Mouse (Mus musculus) stomach, postnatal 0 days (tissue): ENCODE data around the gene Kif5c. TPM values are rescaled to one million over a fixed set of nuclear protein-coding genes. Genes with fewer than 3 reads are reported as not detected.

Experiments used
- ATAC-seq: fragments of 200-750 bp; cut with Nextera tagmentation; 2 replicates; pipeline ENCODE4 v1.8.0; 2017; ENCODE audit not compliant: low FRiP score, low TSS enrichment
- DNase-seq: peaks from one replicate; pipeline ENCODE4 v3.0.0-alpha.2; 2016; ENCODE audit warnings: low spot score
- H3K27ac ChIP-seq: fragments of 300-500 bp; sonication (generic); replicated peaks from 2 replicates; pipeline ENCODE4 v1.5.1; 2014; ENCODE audit warnings: mild to moderate bottlenecking, control low read depth
- H3K27me3 ChIP-seq: fragments of 300-500 bp; sonication (generic); 2 replicates; pipeline ENCODE4 v1.6.1; 2014; ENCODE audit warnings: low read length; ENCODE audit not compliant: control insufficient read depth, insufficient read depth
- H3K36me3 ChIP-seq: fragments of 300-500 bp; sonication (generic); 2 replicates; pipeline ENCODE4 v1.6.1; 2014; ENCODE audit warnings: low read length, mixed read lengths; ENCODE audit not compliant: control insufficient read depth, insufficient read depth
- H3K4me1 ChIP-seq: fragments of 300-500 bp; sonication (generic); replicated peaks from 2 replicates; pipeline ENCODE4 v1.6.1; 2014; ENCODE audit warnings: antibody characterized with exemption; ENCODE audit not compliant: control insufficient read depth, insufficient read depth
- H3K4me2 ChIP-seq: fragments of 300-500 bp; sonication (generic); replicated peaks from 2 replicates; pipeline ENCODE4 v1.6.1; 2014; ENCODE audit warnings: low read depth, mild to moderate bottlenecking, control low read depth, moderate library complexity
- H3K4me3 ChIP-seq: fragments of 300-500 bp; sonication (generic); 2 replicates; pipeline ENCODE4 v1.5.1; 2014; ENCODE audit warnings: low read depth, low read length, control low read depth
- H3K9ac ChIP-seq: fragments of 300-500 bp; sonication (generic); 2 replicates; pipeline ENCODE4 v1.6.1; 2014; ENCODE audit warnings: mild to moderate bottlenecking, low read length, control low read depth, mixed read lengths
- H3K9me3 ChIP-seq: fragments of 300-500 bp; sonication (generic); 2 replicates; pipeline ENCODE4 v1.6.1; 2016; ENCODE audit warnings: low read length; ENCODE audit not compliant: control insufficient read depth
- CTCF ChIP-seq: IDR thresholded peaks from 2 replicates; pipeline ENCODE4 v1.5.1; 2016; ENCODE audit warnings: antibody characterized with exemption, low read depth, mild to moderate bottlenecking, moderate library complexity
- EP300 ChIP-seq: optimal IDR thresholded peaks from 2 replicates; pipeline ENCODE3; 2016; ENCODE audit warnings: antibody characterized with exemption
- WGBS: fragments of 180-500 bp; shearing (Covaris S2); extraction: QIAGEN DNeasy Blood & Tissue Kit; methylation state at CpG from one replicate; pipeline ENCODE4 v1.1.7; 2014; 5-methylcytosine and 5-hydroxymethylcytosine counted together
- polyA plus RNA-seq: library from polyadenylated mRNA; unstranded; fragments of >200 nt; fragmentation: Nextera tagmentation; extraction: Ambion mirVana; gene quantifications from 2 replicates; pipeline ENCODE4 v1.2.1, GENCODE M21; 2015

Kif5c gene
- polyA plus RNA-seq, 1 experiment from 2014 or later, result 2.8 TPM

- DNase-seq (no peak), ATAC-seq (no peak)
- TF ChIP-seq CTCF, result no peak
- no peak for TF ChIP-seq EP300
- Histone ChIP-seq H3K9me3 (no peaks in the 10 kb centered on the region), H3K4me1 (peaks cover 3% of the 10 kb centered on the region; the same call in 1 of the 2 replicates), H3K27ac (no peak overlapping the region), H3K36me3 (no peaks in the 10 kb centered on the region), H3K9ac (no peak overlapping the region), H3K4me2 (no peak overlapping the region), H3K4me3 (no peak overlapping the region), H3K27me3 (no peaks in the 10 kb centered on the region)
- 82% methylated on average over 11 of the region's 11 CpGs for WGBS
Observed at GRCm38 (mm10) chr2:49805736-49806371, 186.8 kb downstream of the Kif5c start.

- Histone ChIP-seq H3K4me2 (no peak overlapping the region), H3K9me3 (no peaks in the 10 kb centered on the region), H3K27me3 (no peaks in the 10 kb centered on the region), H3K4me1 (peaks cover 7% of the 10 kb centered on the region; the same call in 1 of the 2 replicates), H3K4me3 (no peak overlapping the region), H3K36me3 (no peaks in the 10 kb centered on the region), H3K27ac (0 out of 2 replicates have a peak overlapping the region, but pooled peaks have one; percentile 41), H3K9ac (no peak overlapping the region)
- 57% methylated on average over 6 of the region's 6 CpGs for WGBS
- DNase-seq (no peak), ATAC-seq (no peak)
- no peak for TF ChIP-seq CTCF
- no peak for TF ChIP-seq EP300
Observed at GRCm38 (mm10) chr2:49809496-49809895, 190.4 kb downstream of the Kif5c start.

- ATAC-seq (peak; percentile 45), DNase-seq (peak; percentile 70)
- H3K27ac ChIP-seq, result peak overlapping the region; percentile 94
- no peak for TF ChIP-seq EP300
- no peak for TF ChIP-seq CTCF
- H3K4me1 ChIP-seq, result peaks cover 8% of the 10 kb centered on the region; the same call in 1 of the 2 replicates
- H3K36me3 ChIP-seq, result no peaks in the 10 kb centered on the region
- H3K4me3 ChIP-seq, result no peak overlapping the region
- WGBS, result 27% methylated on average over 11 of the region's 11 CpGs
- H3K27me3 ChIP-seq, result no peaks in the 10 kb centered on the region
- H3K9me3 ChIP-seq, result no peaks in the 10 kb centered on the region
- peak overlapping the region; percentile 42 for H3K4me2 ChIP-seq
- no peak overlapping the region for H3K9ac ChIP-seq
Observed at GRCm38 (mm10) chr2:49811420-49811819, 192.3 kb downstream of the Kif5c start.

GRCm38 (mm10) chr2:49811871-49812363 lies 192.8 kb downstream of the Kif5c start:
- Histone ChIP-seq H3K4me2 (peak overlapping the region; percentile 42), H3K9ac (no peak overlapping the region), H3K4me3 (no peak overlapping the region), H3K4me1 (peaks cover 10% of the 10 kb centered on the region; the same call in 1 of the 2 replicates), H3K27ac (peak overlapping the region; percentile 94), H3K36me3 (no peaks in the 10 kb centered on the region), H3K27me3 (no peaks in the 10 kb centered on the region), H3K9me3 (no peaks in the 10 kb centered on the region)
- TF ChIP-seq EP300 (no peak), CTCF (peak; percentile 29; the same call in 1 of the 2 replicates)
- ATAC-seq, result peak; percentile 75
- peak; percentile 85 for DNase-seq
- 23% methylated on average over 4 of the region's 4 CpGs for WGBS

- Histone ChIP-seq H3K4me2 (no peak overlapping the region), H3K27ac (peak overlapping the region; percentile 79), H3K4me3 (no peak overlapping the region), H3K9me3 (no peaks in the 10 kb centered on the region), H3K27me3 (no peaks in the 10 kb centered on the region), H3K4me1 (peaks cover 12% of the 10 kb centered on the region; the same call in 1 of the 2 replicates), H3K36me3 (no peaks in the 10 kb centered on the region), H3K9ac (no peak overlapping the region)
- ATAC-seq (no peak), DNase-seq (peak; percentile 13)
- TF ChIP-seq EP300, result no peak
- no peak for TF ChIP-seq CTCF
- 56% methylated on average over 4 of the region's 4 CpGs for WGBS
Observed at GRCm38 (mm10) chr2:49813151-49813550, 194.1 kb downstream of the Kif5c start.

- 0 out of 2 replicates have a peak overlapping the region, but pooled peaks have one; percentile 1 for H3K4me2 ChIP-seq
- H3K27ac ChIP-seq, result peak overlapping the region; percentile 79
- no peaks in the 10 kb centered on the region for H3K36me3 ChIP-seq
- no peaks in the 10 kb centered on the region for H3K27me3 ChIP-seq
- no peak overlapping the region for H3K9ac ChIP-seq
- H3K4me3 ChIP-seq, result no peak overlapping the region
- DNase-seq (peak; percentile 78), ATAC-seq (peak; percentile 87)
- H3K4me1 ChIP-seq, result peaks cover 12% of the 10 kb centered on the region; the same call in 1 of the 2 replicates
- TF ChIP-seq EP300, result no peak
- no peaks in the 10 kb centered on the region for H3K9me3 ChIP-seq
- 42% methylated on average over 6 of the region's 6 CpGs for WGBS
Observed at GRCm38 (mm10) chr2:49814011-49814410, 194.9 kb downstream of the Kif5c start.
